Mouse (Mus musculus) ES-E14 (cell line): ENCODE data around the gene Rnf220. TPM values are rescaled to one million over a fixed set of nuclear protein-coding genes. Genes with fewer than 3 reads are reported as not detected.

Experiments used
- DNase-seq: peaks from one replicate; pipeline ENCODE4 v3.0.0-alpha.2; 2013; ENCODE audit warnings: low read depth, low spot score
- H3K27ac ChIP-seq: 2 replicates; pipeline ENCODE4 v1.5.1; 2012; ENCODE audit warnings: low read depth, mild to moderate bottlenecking, low read length, moderate library complexity, mixed read lengths; ENCODE audit not compliant: poor library complexity, insufficient read depth, severe bottlenecking
- H3K36me3 ChIP-seq: 2 replicates; pipeline ENCODE4 v1.6.1; 2012; ENCODE audit warnings: mild to moderate bottlenecking, low read length, moderate library complexity, mixed read lengths; ENCODE audit not compliant: control insufficient read depth, poor library complexity, insufficient read depth, severe bottlenecking
- H3K4me1 ChIP-seq, 2 experiments: fragments of 150-350 bp in 1 of 2; sonication (generic) in 1 of 2; 2 replicates each; pipeline ENCODE4 v1.6.1; 2012; ENCODE audit warnings: low read length in 2 of 2, mild to moderate bottlenecking in 1 of 2, mixed read lengths in 1 of 2; ENCODE audit not compliant: control insufficient read depth in 2 of 2, insufficient read depth in 2 of 2, poor library complexity in 1 of 2
- H3K4me3 ChIP-seq, 2 experiments: fragments of 150-350 bp in 1 of 2; sonication (generic) in 1 of 2; 2 replicates each; pipeline ENCODE4 v1.5.1; 2012; ENCODE audit warnings: low read length in 2 of 2, low read depth in 1 of 2, mild to moderate bottlenecking in 1 of 2, mixed read lengths in 1 of 2; ENCODE audit not compliant: insufficient read depth in 1 of 2, poor library complexity in 1 of 2, severe bottlenecking in 1 of 2
- H3K9ac ChIP-seq: 2 replicates; pipeline ENCODE4 v1.6.1; 2012; ENCODE audit warnings: low read depth, mild to moderate bottlenecking, low read length, mixed read lengths; ENCODE audit not compliant: poor library complexity, insufficient read depth, severe bottlenecking
- H3K9me3 ChIP-seq: fragments of 150-350 bp; sonication (generic); 2 replicates; pipeline ENCODE4 v1.6.1; 2012; ENCODE audit warnings: low read depth, mild to moderate bottlenecking, low read length; ENCODE audit not compliant: control insufficient read depth, insufficient read depth
- CHD2 ChIP-seq: IDR thresholded peaks from 2 replicates; pipeline ENCODE4 v1.6.1; 2014; ENCODE audit warnings: mild to moderate bottlenecking, low read depth, low read length, inconsistent platforms
- HCFC1 ChIP-seq: IDR thresholded peaks from 2 replicates; pipeline ENCODE4 v1.6.1; 2012; ENCODE audit warnings: low read length, inconsistent platforms, borderline replicate concordance; ENCODE audit not compliant: insufficient read depth
- MAFK ChIP-seq: IDR thresholded peaks from 2 replicates; pipeline ENCODE4 v1.6.1; 2014; ENCODE audit warnings: mild to moderate bottlenecking, low read depth, low read length, inconsistent platforms; ENCODE audit not compliant: insufficient read depth
- ZC3H11A ChIP-seq: IDR thresholded peaks from 2 replicates; pipeline ENCODE4 v1.6.1; 2012; ENCODE audit warnings: low read depth, mild to moderate bottlenecking, inconsistent platforms, low read length, borderline replicate concordance
- ZNF384 ChIP-seq: IDR thresholded peaks from 2 replicates; pipeline ENCODE4 v1.6.1; 2012; ENCODE audit warnings: low read depth, low read length, inconsistent platforms
- in situ Hi-C, 2 experiments: fragments of 600-800 bp; cut with MboI; formaldehyde crosslinking; loops; one replicate each; pipeline ENCODE4 v1.15.1; 2025; ENCODE audit warnings: low sequenced_read_pairs in 2 of 2, inconsistent platforms in 1 of 2; ENCODE audit not compliant: unreplicated experiment in 2 of 2
- total RNA-seq: library from RNA; depleted of rRNA; stranded (reverse); fragments of 300-350 nt; gene quantifications from 2 replicates; pipeline ENCODE4 v1.2.3, GENCODE M21; 2012

Gene Rnf220
- total RNA-seq, 1 experiment: 130 TPM

GRCm38 (mm10) chr4:117281090-117281845, 215.6 kb downstream of the Rnf220 start:
- Histone ChIP-seq H3K27ac (no peak overlapping the region), H3K36me3 (peaks cover 86% of the 10 kb centered on the region), H3K4me3 (no peak overlapping the region), H3K9ac (no peak overlapping the region), H3K4me1 (peaks cover 12 to 24% of the 10 kb centered on the region in 2 experiments; a peak in 3 of 4 replicates), H3K9me3 (no peaks in the 10 kb centered on the region)
- in situ Hi-C loops: no loop called here
- no peak for DNase-seq
- TF ChIP-seq CHD2 (no peak), ZC3H11A (no peak), ZNF384 (no peak), HCFC1 (no peak), MAFK (no peak)

- in situ Hi-C loops: no loop called here
- Histone ChIP-seq H3K27ac (no peak overlapping the region), H3K4me3 (no peak overlapping the region), H3K36me3 (peaks cover 86% of the 10 kb centered on the region), H3K9me3 (no peaks in the 10 kb centered on the region), H3K9ac (no peak overlapping the region), H3K4me1 (peaks cover 12 to 24% of the 10 kb centered on the region in 2 experiments; a peak in 3 of 4 replicates)
- TF ChIP-seq HCFC1 (no peak), MAFK (no peak), ZNF384 (no peak), ZC3H11A (no peak), CHD2 (no peak)
- DNase-seq: no peak
Measured at GRCm38 (mm10) chr4:117280397-117280930, 216.4 kb downstream of the Rnf220 start.

- Histone ChIP-seq H3K36me3 (peaks cover 78% of the 10 kb centered on the region), H3K4me1 (peaks cover 12 to 21% of the 10 kb centered on the region in 2 experiments; a peak in 3 of 4 replicates)
Measured at GRCm38 (mm10) chr4:117279253-117279642, 217.6 kb downstream of the Rnf220 start.

GRCm38 (mm10) chr4:117278381-117279252, 218.2 kb downstream of the Rnf220 start:
- H3K36me3 ChIP-seq: peaks cover 73% of the 10 kb centered on the region
- no peaks in the 10 kb centered on the region for H3K9me3 ChIP-seq
- no peak overlapping the region for H3K9ac ChIP-seq
- TF ChIP-seq MAFK: no peak
- TF ChIP-seq ZC3H11A: no peak
- TF ChIP-seq HCFC1: no peak
- no peak for TF ChIP-seq ZNF384
- TF ChIP-seq CHD2: no peak
- H3K27ac ChIP-seq: no peak overlapping the region
- DNase-seq: no peak
- H3K4me3 ChIP-seq: no peak overlapping the region
- in situ Hi-C loops: no loop called here
- peaks cover 6 to 16% of the 10 kb centered on the region in 2 experiments; a peak in 3 of 4 replicates for H3K4me1 ChIP-seq

More at GRCm38 (mm10) chr4:117279253-117279642, 217.6 kb downstream of the Rnf220 start:
- Histone ChIP-seq H3K9me3 (no peaks in the 10 kb centered on the region), H3K9ac (no peak overlapping the region), H3K4me3 (no peak overlapping the region), H3K27ac (no peak overlapping the region)
- in situ Hi-C loops: no loop called here
- DNase-seq: no peak
- no peak for TF ChIP-seq ZC3H11A
- TF ChIP-seq HCFC1: no peak
- TF ChIP-seq ZNF384: no peak
- TF ChIP-seq CHD2: no peak
